Mouse (Mus musculus) fat pad, adult 2 months (tissue): ENCODE data around the gene Zfp536.

Source experiments
- DNase-seq: peaks from one replicate; pipeline ENCODE4 v3.0.0-alpha.2; 2011; ENCODE audit warnings: low read depth, low spot score; ENCODE audit errors: extremely low read depth

Gene Zfp536

DNA sequence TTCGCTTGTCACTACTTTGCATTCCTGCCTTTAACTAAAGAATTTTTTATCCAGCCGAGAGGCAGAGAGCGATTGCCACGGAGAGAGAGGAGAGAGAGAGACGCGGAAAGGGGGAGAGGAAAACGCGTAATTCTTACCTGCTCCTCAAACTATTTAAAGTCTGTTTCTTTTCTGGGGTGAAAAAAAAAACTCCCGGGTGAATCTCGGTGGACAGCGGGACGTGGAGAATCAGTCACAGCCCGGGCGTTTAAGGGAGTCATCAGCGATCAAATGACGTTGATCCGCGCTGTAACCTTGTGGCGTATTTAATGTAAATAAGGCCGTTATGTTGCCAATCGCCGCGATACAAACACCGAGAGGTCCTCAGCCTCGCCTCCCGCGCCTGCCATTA lies at the start of gene Zfp536:
Zfp536 (minus strand) TSS at position 330 of the 391 bp plus-strand sequence.
- no peak for DNase-seq

DNA sequence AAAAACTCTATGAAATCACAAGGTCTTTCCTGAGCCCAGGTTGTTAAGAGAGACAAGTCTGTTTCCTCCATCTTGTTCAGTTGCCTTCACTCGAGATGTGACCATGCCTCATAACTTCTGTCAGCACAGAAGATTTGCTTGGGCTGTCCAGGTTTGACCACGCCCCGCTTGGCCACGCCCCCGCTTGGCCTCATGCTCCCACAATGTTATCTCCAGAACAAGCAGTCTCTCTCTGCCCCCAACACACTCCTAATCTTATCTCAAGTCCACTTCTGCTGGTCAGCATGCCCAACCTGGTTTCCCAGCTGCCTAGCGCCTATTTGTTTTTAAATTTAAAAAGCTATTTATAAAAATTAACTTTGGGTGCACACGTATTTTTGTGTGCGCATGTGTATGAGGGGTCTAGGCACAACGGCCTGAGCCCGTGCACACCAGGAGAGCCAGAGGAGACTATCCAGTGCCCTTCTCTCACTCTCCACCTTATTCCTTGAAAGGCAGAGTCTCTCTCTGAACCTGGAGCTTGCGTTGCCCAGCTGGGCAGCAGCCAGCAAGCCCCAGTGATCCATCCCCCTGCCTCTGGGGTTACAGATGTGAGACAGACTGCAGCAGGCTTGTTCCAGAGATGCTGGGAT lies 47.3 kb upstream of the Zfp536 start:
- DNase-seq: no peak

GRCm38 (mm10) chr7:37818631-37819340 lies 45.3 kb upstream of the Zfp536 start:
- DNase-seq: no peak

DNA sequence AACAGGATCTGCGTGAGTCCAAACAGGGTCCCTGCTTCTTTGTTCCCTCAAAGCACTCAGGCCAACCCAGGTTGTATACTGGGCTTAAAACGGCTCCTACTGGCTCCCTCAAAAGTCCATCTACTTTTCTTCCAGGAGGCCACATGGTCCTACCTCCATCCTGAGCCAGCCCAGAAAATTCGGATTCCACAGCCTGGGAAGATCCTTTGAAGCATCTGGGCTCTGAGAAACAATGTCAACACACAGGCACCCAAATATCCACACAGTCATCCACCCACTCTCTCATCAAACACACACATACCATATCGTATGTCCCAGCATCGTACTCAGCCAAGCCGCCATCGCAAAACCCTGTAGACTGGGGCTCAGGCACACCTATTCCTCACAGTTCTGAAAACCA lies 43.5 kb upstream of the Zfp536 start:
- DNase-seq: no peak

DNA sequence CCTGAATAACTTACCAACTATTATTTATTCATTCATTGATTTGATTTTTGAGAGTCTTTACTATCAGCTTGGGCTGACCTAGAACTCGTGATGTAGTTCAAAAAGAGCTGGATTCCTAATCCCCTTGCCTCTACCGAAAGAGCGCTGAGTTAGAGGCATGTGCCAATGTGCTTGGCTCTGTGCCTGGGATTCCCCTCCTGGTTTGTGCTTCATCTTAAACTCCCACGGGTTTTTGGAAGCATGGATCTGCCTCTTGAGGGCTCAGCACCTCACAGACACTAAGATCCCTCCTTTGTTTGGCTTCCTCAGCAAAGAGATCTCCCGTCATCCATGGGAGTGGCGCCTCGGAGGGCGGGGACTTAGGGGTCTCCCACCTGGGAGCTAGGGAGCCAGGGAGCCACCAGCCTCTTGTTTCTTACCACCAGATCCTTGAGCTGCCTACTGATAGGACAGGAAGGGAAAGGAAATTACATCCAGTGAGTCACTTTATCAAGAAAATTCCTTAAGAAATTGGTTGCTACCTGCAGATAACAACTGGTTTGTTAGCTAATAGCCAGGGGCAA lies 41.5 kb upstream of the Zfp536 start:
- no peak for DNase-seq

GRCm38 (mm10) chr7:37813676-37814075 lies 40.2 kb upstream of the Zfp536 start:
- no peak for DNase-seq

DNA sequence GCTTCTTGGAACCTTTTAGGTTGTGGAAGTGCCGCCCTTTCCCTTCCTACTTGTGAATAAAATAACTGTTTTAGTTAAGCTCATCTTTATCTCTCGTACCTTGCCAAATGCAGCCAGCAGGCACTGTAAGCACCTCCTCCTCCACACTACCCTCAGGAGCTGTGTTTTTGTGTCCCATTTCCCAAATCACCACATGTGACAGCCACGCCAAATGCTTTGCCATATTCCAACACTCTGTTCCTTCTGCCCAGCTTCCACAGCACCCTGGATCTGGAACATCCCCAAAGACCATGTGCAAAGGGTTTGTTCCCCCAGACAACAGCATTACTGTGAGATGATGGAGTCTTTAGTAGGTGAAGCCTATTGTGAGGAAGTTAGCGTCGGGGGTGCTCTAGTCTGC lies 36.5 kb upstream of the Zfp536 start:
- no peak for DNase-seq

DNA sequence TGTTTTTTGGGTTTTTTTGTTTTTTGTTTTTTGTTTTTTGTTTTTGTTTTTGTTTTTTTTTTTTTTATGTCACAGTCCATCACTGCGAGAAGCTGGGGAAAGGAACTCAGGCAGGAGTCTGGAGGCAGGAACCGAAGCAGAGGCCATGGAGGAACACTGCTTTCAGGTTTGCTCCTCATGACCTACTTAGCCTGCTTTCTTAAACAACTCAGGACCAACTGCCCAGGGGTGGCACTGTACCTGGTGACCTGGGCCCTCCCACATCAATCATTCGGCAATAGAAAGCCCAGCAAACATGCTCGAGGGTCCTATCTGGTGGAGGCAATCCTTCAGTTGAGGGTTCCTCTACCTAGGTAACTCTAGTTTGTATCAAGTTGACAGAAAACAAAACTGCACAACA lies 35.6 kb upstream of the Zfp536 start:
- DNase-seq: no peak

DNA sequence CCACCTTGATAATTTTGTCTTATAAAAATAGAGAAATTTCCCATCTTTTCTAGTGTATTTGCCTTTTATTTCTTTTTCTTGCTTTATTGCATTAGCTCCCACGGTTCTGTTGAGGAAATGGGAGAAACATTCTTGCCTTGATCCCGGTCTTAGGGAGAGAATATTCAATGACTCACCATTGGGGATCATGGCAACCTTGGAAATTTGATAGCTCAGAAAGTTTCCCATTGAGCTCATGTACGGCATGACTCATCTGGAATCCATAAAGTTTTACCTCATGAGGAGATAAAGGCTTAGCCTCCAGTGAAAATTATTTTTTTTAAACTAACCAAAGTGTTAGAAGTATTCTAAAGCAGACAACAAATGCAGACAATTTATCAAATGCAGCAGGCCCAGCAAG lies 27.7 kb upstream of the Zfp536 start:
- no peak for DNase-seq

DNA sequence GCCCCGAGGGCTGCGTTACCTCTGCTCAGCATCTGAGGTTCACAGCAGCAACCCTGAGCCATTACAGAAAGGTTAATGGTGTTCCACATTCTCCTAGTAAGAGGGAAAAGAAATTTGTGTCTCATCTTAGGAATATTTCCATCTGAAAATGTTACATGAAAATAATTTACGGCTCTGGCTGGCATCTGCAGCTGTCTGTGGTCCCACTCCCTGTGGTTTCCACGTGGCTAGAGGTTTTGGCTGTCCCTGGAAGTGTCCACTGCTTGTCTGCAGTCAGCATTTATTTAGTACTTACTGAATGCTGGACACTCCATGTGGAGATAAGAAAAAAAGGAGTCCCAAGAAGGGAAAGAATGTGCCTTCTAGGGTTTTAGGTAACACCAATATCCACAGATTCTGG lies 15.3 kb upstream of the Zfp536 start:
- no peak for DNase-seq

GRCm38 (mm10) chr7:37775502-37775901 lies 2.1 kb upstream of the Zfp536 start:
- DNase-seq: no peak

GRCm38 (mm10) chr7:37774463-37774970 lies 1.1 kb upstream of the Zfp536 start:
- no peak for DNase-seq

GRCm38 (mm10) chr7:37773906-37774305 lies 465 bp upstream of the Zfp536 start:
- DNase-seq: no peak

DNA sequence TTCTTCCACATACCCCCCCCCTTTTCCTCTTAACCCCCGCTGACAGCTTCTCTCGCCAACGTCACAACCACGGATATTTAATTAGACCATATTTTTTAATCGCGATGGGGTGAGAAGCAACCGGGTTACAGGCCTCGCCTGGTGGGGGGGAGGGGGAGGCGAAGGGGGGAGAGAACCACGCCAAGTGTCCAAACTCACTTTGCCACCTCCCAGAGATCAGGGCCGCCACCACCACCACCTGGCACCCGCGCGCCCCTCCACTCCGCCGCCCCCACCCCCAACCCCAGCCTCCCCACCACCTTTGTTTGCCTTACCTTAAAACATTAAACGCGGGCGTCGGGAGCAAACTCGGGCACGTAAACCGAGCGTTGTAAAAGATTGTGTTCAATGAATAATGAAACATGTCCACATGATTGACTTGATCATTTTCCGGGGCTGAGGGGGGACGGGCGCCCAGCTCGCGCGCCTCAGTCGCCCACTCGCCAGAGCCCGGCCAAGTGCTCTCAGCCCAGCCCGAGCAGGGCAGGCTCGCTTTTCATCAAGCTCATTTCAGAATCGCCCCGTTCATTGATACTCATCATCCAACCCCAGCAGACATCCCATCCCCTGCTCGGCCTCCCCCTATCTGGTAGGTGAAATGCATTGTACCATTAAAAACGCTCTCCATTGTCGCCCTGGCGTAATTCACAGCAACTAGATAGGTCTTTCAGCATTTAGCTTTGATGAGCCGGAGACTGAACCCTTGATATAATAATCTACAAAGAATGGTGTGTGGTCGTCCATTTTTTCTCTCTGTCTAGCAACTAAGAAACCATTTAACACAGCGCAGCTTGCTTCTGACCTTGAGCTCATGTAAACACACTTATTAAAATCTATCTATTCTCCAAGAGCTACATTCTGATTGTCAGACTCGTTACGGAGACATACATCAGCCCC lies 797 bp downstream of the Zfp536 start:
- DNase-seq: no peak

DNA sequence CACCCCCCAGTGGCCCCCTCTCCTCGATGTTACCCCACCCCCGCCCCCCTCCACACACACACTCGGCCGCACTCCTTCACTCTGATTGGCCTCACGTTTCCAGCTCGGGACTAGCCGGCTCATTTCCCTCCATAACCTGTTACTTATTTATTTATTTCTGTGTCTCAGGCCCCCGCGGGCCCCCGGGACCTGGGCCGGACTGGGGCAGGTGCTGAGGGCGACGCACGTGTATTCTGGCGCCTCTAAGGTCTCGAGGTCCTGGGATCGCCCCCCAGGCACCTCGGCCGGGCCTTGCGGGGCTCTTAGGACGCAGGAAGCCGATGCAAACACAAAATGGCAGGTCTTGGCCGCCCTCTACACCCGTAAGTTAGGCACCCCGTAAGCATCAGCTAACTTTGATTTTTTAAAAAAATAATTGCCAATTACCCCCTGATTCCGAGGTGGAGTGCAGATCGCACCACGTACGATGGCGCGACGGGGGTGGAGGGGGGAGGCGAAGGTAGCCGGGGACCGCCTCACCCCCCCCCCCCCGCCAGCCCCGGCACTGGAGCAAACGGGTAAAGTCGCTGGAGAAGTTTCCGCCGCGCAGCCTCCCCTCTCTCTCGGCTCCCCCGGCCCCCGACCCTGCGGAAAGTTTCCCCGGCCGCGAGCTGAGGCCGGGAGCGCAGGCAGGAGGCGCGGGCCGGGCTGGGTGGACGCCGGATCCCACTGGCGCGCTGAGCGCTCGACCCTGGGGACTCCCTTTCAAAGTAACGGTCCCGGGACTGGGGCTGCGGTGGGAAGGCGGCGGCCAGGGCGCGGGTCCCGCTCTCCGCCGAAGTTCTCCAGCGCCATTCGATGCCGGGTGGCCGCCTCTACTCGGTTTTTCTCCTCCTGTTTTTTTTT lies 1.7 kb downstream of the Zfp536 start:
- no peak for DNase-seq

- no peak for DNase-seq
These were observed 2.9 kb downstream of the Zfp536 start for GRCm38 (mm10) chr7:37770400-37771050.

DNA sequence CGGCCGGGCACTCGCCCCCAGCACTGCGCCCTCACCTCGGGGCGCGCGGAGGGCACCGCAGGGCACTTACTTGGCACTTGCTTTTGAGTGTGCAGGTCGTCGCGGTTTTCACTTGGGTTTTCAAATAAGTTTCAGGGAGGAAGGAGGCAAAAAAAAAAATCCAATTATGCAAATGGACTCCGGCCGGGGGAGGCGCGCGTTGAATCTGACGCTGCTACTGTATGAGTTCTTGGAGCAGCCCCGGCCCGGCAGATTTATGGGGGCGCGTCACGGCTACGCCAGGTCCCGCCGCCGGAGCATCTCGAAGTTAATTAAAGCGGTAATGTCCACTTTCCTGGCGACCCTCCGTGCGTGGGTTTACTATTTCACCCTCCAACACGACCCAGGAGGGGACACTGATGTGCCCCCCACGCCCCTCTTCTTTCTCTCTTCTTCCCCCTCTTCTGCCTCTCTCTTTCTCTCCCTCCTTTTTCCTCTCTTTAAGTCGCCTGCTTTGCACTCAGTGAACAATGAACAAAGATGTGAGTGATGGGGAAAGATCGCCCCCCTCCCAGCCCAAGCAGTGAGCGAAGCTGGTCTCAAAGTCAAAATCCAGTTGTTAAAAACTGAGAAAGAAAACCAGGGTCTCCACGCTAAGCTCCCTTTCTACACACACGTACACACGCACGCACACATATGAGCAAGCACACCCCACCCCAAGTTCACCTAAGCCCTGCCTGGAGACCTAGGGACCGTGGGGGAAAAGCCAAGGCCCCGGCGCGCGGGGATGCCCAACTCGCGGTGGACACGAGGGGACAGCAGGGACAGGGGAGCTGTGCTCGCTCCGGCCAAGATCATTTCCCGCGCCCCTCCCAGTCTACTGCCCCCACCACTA lies 3.7 kb downstream of the Zfp536 start:
- no peak for DNase-seq

GRCm38 (mm10) chr7:37769004-37769403 lies 4.4 kb downstream of the Zfp536 start:
- DNase-seq: no peak
